Mouse (Mus musculus) embryonic facial prominence, embryonic 12.5 days (tissue): ENCODE results near the gene Bank1. TPM values are rescaled to one million over a fixed set of nuclear protein-coding genes. Genes with fewer than 3 reads are reported as not detected.

Source experiments
- ATAC-seq: fragments of 200-750 bp; cut with Nextera tagmentation; 2 replicates; pipeline ENCODE4 v1.8.0; 2017; ENCODE audit not compliant: insufficient number of reproducible peaks, insufficient read depth, low FRiP score, low TSS enrichment
- H3K27ac ChIP-seq: fragments of 300-500 bp; sonication (generic); 2 replicates; pipeline ENCODE4 v1.5.1; 2016; ENCODE audit warnings: mild to moderate bottlenecking
- H3K27me3 ChIP-seq: fragments of 300-500 bp; sonication (generic); 2 replicates; pipeline ENCODE4 v1.6.1; 2016; ENCODE audit warnings: mild to moderate bottlenecking, moderate library complexity
- H3K36me3 ChIP-seq: fragments of 300-500 bp; sonication (generic); 2 replicates; pipeline ENCODE4 v1.6.1; 2016; ENCODE audit warnings: mild to moderate bottlenecking
- H3K4me1 ChIP-seq: fragments of 300-500 bp; sonication (generic); 2 replicates; pipeline ENCODE4 v1.6.1; 2016
- H3K4me2 ChIP-seq: fragments of 300-500 bp; sonication (generic); replicated peaks from 2 replicates; pipeline ENCODE4 v1.6.1; 2016; ENCODE audit warnings: mild to moderate bottlenecking, moderate library complexity
- H3K4me3 ChIP-seq: fragments of 300-500 bp; sonication (generic); 2 replicates; pipeline ENCODE4 v1.5.1; 2016; ENCODE audit warnings: mild to moderate bottlenecking
- H3K9ac ChIP-seq: fragments of 300-500 bp; sonication (generic); 2 replicates; pipeline ENCODE4 v1.6.1; 2016; ENCODE audit warnings: mild to moderate bottlenecking, moderate library complexity
- H3K9me3 ChIP-seq: fragments of 300-500 bp; sonication (generic); 2 replicates; pipeline ENCODE4 v1.6.1; 2016; ENCODE audit warnings: mild to moderate bottlenecking, moderate library complexity
- WGBS: fragments of 180-500 bp; shearing (Covaris S2); methylation state at CpG from one replicate; pipeline ENCODE4 v1.1.7; 2016; 5-methylcytosine and 5-hydroxymethylcytosine counted together
- polyA plus RNA-seq: library from polyadenylated mRNA; unstranded; fragments of >200 nt; fragmentation: Nextera tagmentation; extraction: Ambion mirVana; gene quantifications from 2 replicates; pipeline ENCODE4 v1.2.1, GENCODE M21; 2016

The Bank1 gene
- polyA plus RNA-seq, 1 experiment from 2014 or later = 0.65 TPM

- Histone ChIP-seq H3K27ac (no peak overlapping the region), H3K9ac (no peak overlapping the region), H3K4me1 (no peaks in the 10 kb centered on the region), H3K4me3 (no peak overlapping the region), H3K4me2 (no peak overlapping the region), H3K36me3 (no peaks in the 10 kb centered on the region), H3K27me3 (no peaks in the 10 kb centered on the region), H3K9me3 (no peaks in the 10 kb centered on the region)
- no peak for ATAC-seq
- WGBS = 90% methylated on average over 4 of the region's 4 CpGs
Measured at GRCm38 (mm10) chr3:136251578-136251977, 74.3 kb downstream of the Bank1 start.

GRCm38 (mm10) chr3:136247331-136247730, 78.5 kb downstream of the Bank1 start:
- Histone ChIP-seq H3K9ac (no peak overlapping the region), H3K4me3 (no peak overlapping the region), H3K27ac (no peak overlapping the region), H3K4me2 (no peak overlapping the region), H3K4me1 (no peaks in the 10 kb centered on the region), H3K36me3 (no peaks in the 10 kb centered on the region), H3K27me3 (no peaks in the 10 kb centered on the region), H3K9me3 (no peaks in the 10 kb centered on the region)
- no peak for ATAC-seq
- WGBS = 78% methylated on average over 5 of the region's 5 CpGs

GRCm38 (mm10) chr3:136244931-136245330, 80.9 kb downstream of the Bank1 start:
- Histone ChIP-seq H3K27ac (no peak overlapping the region), H3K9ac (no peak overlapping the region), H3K9me3 (no peaks in the 10 kb centered on the region), H3K4me3 (no peak overlapping the region), H3K4me2 (no peak overlapping the region), H3K4me1 (no peaks in the 10 kb centered on the region), H3K27me3 (no peaks in the 10 kb centered on the region), H3K36me3 (no peaks in the 10 kb centered on the region)
- no peak for ATAC-seq
- WGBS = 49% methylated on average over 2 of the region's 2 CpGs

DNA sequence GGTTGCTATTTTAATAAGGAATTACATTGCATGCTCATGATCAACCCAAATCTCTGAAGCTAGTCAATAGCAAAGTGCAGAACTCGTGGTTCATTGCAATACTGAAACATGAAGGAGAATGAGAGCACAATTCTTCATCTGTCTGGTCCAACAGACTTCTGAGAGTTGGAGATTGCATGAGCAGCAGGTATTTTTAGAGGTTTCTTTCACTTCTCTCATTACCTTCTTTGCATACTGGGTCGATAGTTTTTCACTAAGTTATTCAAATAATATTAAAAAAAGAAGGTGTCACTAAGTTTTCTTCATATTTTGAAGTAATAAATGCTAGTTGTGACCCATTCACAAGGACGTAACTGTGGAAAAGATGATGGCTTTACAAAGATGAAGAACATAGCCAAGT, 87.1 kb downstream of the Bank1 start:
- Histone ChIP-seq H3K9me3 (no peaks in the 10 kb centered on the region), H3K4me1 (no peaks in the 10 kb centered on the region), H3K27ac (no peak overlapping the region), H3K36me3 (no peaks in the 10 kb centered on the region), H3K9ac (no peak overlapping the region), H3K4me3 (no peak overlapping the region), H3K4me2 (no peak overlapping the region), H3K27me3 (no peaks in the 10 kb centered on the region)
- WGBS = 81% methylated on average over 3 of the region's 3 CpGs
- no peak for ATAC-seq

DNA sequence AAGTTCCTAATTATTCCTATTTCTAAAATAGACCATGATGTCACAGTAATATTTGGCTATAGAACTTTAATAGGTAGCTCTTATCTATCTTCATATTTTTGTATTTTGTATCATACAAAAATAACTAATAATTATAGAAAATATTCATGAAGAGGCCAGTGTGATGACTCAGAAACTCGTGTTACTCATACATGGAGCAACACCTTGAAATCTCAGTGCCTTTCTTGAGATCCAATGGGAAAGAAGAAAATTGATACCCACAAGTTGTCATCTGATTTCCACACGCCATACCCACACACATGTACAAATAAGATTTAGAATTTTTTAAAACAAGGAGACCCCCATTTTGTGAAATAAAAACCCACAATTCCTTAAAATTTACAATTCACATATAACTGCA, 92.4 kb downstream of the Bank1 start:
- Histone ChIP-seq H3K27ac (no peak overlapping the region), H3K27me3 (no peaks in the 10 kb centered on the region), H3K36me3 (no peaks in the 10 kb centered on the region), H3K4me3 (no peak overlapping the region), H3K9me3 (no peaks in the 10 kb centered on the region), H3K4me2 (no peak overlapping the region), H3K4me1 (no peaks in the 10 kb centered on the region), H3K9ac (no peak overlapping the region)
- 69% methylated on average over 2 of the region's 2 CpGs for WGBS
- no peak for ATAC-seq

DNA sequence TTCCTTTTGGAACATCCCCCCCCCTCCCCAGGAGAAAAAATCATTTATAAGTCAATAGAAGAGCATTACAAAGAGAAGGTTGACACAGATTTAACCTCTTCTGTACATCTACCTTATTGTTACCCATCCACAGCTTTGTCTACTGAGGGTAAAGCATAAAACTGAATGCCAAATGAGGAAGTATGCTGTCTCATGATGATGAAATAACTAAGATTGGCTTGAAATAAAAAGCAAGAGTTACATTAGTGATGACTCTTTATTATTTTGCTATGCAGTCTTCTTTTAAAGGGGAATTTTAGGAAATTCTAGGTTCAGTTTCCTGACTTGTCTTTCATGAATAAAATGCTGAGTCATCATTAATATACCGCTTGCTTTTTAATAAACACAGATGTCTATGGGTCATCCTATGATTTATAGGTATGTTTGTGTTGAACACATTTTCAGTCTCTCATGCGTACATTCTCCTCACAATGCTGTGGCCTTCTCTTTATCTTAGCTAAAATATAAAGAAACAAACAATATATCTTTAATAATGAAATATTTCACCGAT, 95.2 kb downstream of the Bank1 start:
- Histone ChIP-seq H3K27me3 (no peaks in the 10 kb centered on the region), H3K4me3 (no peak overlapping the region), H3K9ac (no peak overlapping the region), H3K4me1 (no peaks in the 10 kb centered on the region), H3K36me3 (no peaks in the 10 kb centered on the region), H3K27ac (no peak overlapping the region), H3K9me3 (no peaks in the 10 kb centered on the region), H3K4me2 (no peak overlapping the region)
- WGBS = 96% methylated on average over 3 of the region's 3 CpGs
- ATAC-seq = no peak

- no peak for ATAC-seq
- Histone ChIP-seq H3K4me2 (no peak overlapping the region), H3K4me3 (no peak overlapping the region), H3K4me1 (no peaks in the 10 kb centered on the region), H3K9me3 (no peaks in the 10 kb centered on the region), H3K9ac (no peak overlapping the region), H3K27ac (no peak overlapping the region), H3K36me3 (no peaks in the 10 kb centered on the region), H3K27me3 (no peaks in the 10 kb centered on the region)
- 95% methylated on average over 1 of the region's 1 CpGs for WGBS
Measured at GRCm38 (mm10) chr3:136189661-136190228, 136.1 kb downstream of the Bank1 start.

GRCm38 (mm10) chr3:136186548-136187113, 139.2 kb downstream of the Bank1 start:
- Histone ChIP-seq H3K9ac (no peak overlapping the region), H3K27me3 (no peaks in the 10 kb centered on the region), H3K4me1 (no peaks in the 10 kb centered on the region), H3K4me3 (no peak overlapping the region), H3K4me2 (no peak overlapping the region), H3K9me3 (no peaks in the 10 kb centered on the region), H3K36me3 (no peaks in the 10 kb centered on the region), H3K27ac (no peak overlapping the region)
- no peak for ATAC-seq
- WGBS = 84% methylated on average over 3 of the region's 3 CpGs

- Histone ChIP-seq H3K27me3 (no peaks in the 10 kb centered on the region), H3K4me2 (no peak overlapping the region), H3K36me3 (no peaks in the 10 kb centered on the region), H3K27ac (no peak overlapping the region), H3K9ac (no peak overlapping the region), H3K4me3 (no peak overlapping the region), H3K9me3 (no peaks in the 10 kb centered on the region), H3K4me1 (no peaks in the 10 kb centered on the region)
- no peak for ATAC-seq
Measured at GRCm38 (mm10) chr3:136171631-136172030, 154.2 kb downstream of the Bank1 start.

GRCm38 (mm10) chr3:136168071-136168470, 157.8 kb downstream of the Bank1 start:
- ATAC-seq = no peak
- Histone ChIP-seq H3K9me3 (no peaks in the 10 kb centered on the region), H3K4me3 (no peak overlapping the region), H3K4me2 (no peak overlapping the region), H3K9ac (no peak overlapping the region), H3K4me1 (no peaks in the 10 kb centered on the region), H3K27ac (no peak overlapping the region), H3K27me3 (no peaks in the 10 kb centered on the region), H3K36me3 (no peaks in the 10 kb centered on the region)
- 49% methylated on average over 4 of the region's 4 CpGs for WGBS

DNA sequence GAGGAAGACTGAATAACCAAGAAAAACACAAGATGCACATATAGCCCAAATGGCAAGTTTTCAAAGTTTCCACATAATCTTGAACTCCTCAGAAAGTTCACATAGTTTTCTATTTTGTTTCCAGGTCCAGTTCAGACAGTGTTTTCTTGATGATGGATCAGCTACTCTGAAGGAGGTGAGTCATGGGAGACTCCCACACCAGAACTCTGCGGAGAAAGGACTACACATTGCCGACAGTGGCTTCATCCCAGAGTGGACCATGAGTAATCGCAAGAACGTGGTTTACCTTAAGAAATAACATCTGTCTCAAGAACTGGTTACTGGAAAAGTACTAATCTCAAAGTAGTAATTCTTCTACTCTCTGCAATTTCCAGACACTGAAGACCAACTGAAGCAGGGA, 159.2 kb downstream of the Bank1 start:
- Histone ChIP-seq H3K9me3 (no peaks in the 10 kb centered on the region), H3K9ac (no peak overlapping the region), H3K4me2 (no peak overlapping the region), H3K4me3 (no peak overlapping the region), H3K4me1 (no peaks in the 10 kb centered on the region), H3K27me3 (no peaks in the 10 kb centered on the region), H3K27ac (no peak overlapping the region), H3K36me3 (no peaks in the 10 kb centered on the region)
- WGBS = 90% methylated on average over 4 of the region's 4 CpGs
- no peak for ATAC-seq

- Histone ChIP-seq H3K9me3 (no peaks in the 10 kb centered on the region), H3K4me3 (no peak overlapping the region), H3K4me2 (no peak overlapping the region), H3K36me3 (no peaks in the 10 kb centered on the region), H3K9ac (no peak overlapping the region), H3K27ac (no peak overlapping the region), H3K4me1 (no peaks in the 10 kb centered on the region), H3K27me3 (no peaks in the 10 kb centered on the region)
- WGBS = 88% methylated on average over 2 of the region's 2 CpGs
- no peak for ATAC-seq
Measured at GRCm38 (mm10) chr3:136166033-136166361, 159.9 kb downstream of the Bank1 start.
